Mouse (Mus musculus) megakaryocyte, embryonic 14.5 days (primary cell): Measurements from ENCODE around the gene Dapk3. TPM values are rescaled to one million over a fixed set of nuclear protein-coding genes. Genes with fewer than 3 reads are reported as not detected.
A peak's percentile ranks its signal among the peaks of the same experiment; 100 is the strongest.
"Not testable (repeated sequence)": the region's sequence is repeated elsewhere in the genome, so short reads cannot be mapped to it uniquely, and the experiment has no call there.

Source experiments
- H3K27me3 ChIP-seq: replicated peaks from 2 replicates; pipeline ENCODE3; 2012; ENCODE audit warnings: inconsistent platforms
- H3K36me3 ChIP-seq: replicated peaks from 2 replicates; pipeline ENCODE3; 2012; ENCODE audit warnings: low read length, inconsistent platforms, mixed read lengths
- H3K4me1 ChIP-seq: 2 replicates; pipeline ENCODE4 v1.6.1; 2012; ENCODE audit warnings: inconsistent platforms
- H3K4me3 ChIP-seq: replicated peaks from 2 replicates; pipeline ENCODE3; 2012; ENCODE audit warnings: moderate library complexity, mild to moderate bottlenecking, inconsistent platforms
- H3K9me3 ChIP-seq: 2 replicates; pipeline ENCODE4 v1.6.1; 2012; ENCODE audit warnings: inconsistent platforms
- FLI1 ChIP-seq: IDR thresholded peaks from 2 replicates; pipeline ENCODE4 v1.6.1; 2012; ENCODE audit warnings: low read length, inconsistent platforms, mixed read lengths
- GATA1 ChIP-seq: IDR thresholded peaks from 3 replicates; pipeline ENCODE4 v1.6.1; 2012; ENCODE audit warnings: mixed read lengths, low read length, inconsistent platforms, borderline replicate concordance
- polyA plus RNA-seq: library from polyadenylated mRNA; stranded (reverse); fragments of >175 nt; gene quantifications from 2 replicates; pipeline ENCODE4 v1.2.3, GENCODE M21; 2012; ENCODE audit warnings: low replicate concordance; ENCODE audit not compliant: insufficient read depth

The Dapk3 gene
- polyA plus RNA-seq, 1 experiment: 168 TPM

DNA sequence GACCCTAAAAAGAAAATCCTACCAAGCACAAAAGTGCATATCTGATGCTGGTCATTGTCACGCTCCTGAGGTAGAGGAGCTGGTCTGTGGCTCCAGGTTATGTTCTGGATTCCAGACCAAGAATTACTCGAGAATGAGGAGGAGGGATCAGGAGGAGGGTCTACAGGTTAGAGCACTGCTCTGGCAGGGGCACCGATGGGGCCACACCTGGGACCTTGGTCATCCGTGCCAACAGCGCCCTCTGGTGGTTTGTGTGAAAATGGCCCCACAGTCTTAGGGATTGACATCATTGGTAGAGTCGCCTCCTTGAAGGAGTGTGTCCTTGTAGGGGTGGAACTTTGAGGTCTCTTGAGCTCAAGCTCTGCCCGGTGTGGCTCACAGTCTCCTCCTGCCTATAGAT lies 35.2 kb downstream of the Dapk3 start:
- Histone ChIP-seq H3K4me1 (peaks cover 18% of the 10 kb centered on the region), H3K27me3 (peaks cover 29% of the 10 kb centered on the region), H3K4me3 (no peak overlapping the region), H3K36me3 (no peaks in the 10 kb centered on the region), H3K9me3 (peaks cover 4% of the 10 kb centered on the region)
- TF ChIP-seq GATA1 (no peak), FLI1 (no peak)

GRCm38 (mm10) chr10:81221402-81222015 lies 38.7 kb downstream of the Dapk3 start:
- TF ChIP-seq FLI1 (no peak), GATA1 (no peak)
- peaks cover 20% of the 10 kb centered on the region for H3K27me3 ChIP-seq
- H3K4me1 ChIP-seq: peaks cover 15% of the 10 kb centered on the region
- no peaks in the 10 kb centered on the region for H3K9me3 ChIP-seq
- no peaks in the 10 kb centered on the region for H3K36me3 ChIP-seq
- H3K4me3 ChIP-seq: no peak overlapping the region

GRCm38 (mm10) chr10:81223731-81224130 lies 40.9 kb downstream of the Dapk3 start:
- H3K4me3 ChIP-seq, H3K9me3 ChIP-seq, H3K36me3 ChIP-seq: not testable (repeated sequence)
- Histone ChIP-seq H3K4me1 (peaks cover 10% of the 10 kb centered on the region), H3K27me3 (peaks cover 26% of the 10 kb centered on the region)

DNA sequence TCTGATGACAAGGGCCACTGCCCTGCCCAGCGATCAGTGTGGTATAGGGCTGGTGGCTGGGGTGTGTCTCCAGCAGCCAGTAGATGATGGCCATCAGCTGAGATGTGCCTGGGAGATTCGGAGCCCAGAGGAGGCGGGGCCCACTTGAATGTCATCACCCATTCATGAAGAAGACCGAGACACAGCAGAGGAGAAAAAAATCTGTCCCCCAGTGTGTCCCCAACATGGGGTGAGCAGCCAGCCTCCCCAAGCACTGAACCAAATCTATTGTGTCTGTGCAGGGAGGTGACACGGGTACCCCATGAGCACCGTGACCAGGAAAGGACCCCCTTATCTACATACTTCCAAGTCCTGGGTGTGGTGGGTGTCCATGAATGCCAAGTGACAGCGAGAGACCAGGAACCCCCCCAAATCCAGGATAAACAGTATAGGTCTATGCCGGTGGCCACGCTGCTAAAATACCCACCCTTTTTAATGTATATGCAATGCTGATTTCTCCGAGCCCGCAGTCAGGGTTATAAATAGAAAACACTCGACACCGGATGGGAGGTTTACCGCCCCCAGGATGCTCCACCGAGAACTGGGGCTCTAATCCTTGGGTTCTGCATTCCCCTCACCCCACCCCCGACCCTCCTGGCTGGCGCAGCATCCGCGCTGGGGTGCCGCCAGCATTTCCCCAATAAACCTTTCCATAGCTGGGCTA lies 47.1 kb downstream of the Dapk3 start:
- H3K9me3 ChIP-seq: no peaks in the 10 kb centered on the region
- no peak for TF ChIP-seq FLI1
- TF ChIP-seq GATA1: no peak
- H3K36me3 ChIP-seq: no peaks in the 10 kb centered on the region
- peaks cover 49% of the 10 kb centered on the region for H3K4me1 ChIP-seq
- peaks cover 49% of the 10 kb centered on the region for H3K27me3 ChIP-seq
- H3K4me3 ChIP-seq: no peak overlapping the region

- peak within 1 kb of the TSS; percentile 78 for H3K4me3 ChIP-seq
- H3K9me3 ChIP-seq: no peaks in the 10 kb centered on the region
- H3K36me3 ChIP-seq: no peaks in the 10 kb centered on the region
- peaks cover 56% of the 10 kb centered on the region for H3K27me3 ChIP-seq
- H3K4me1 ChIP-seq: peaks cover 49% of the 10 kb centered on the region
- TF ChIP-seq FLI1 (no peak), GATA1 (no peak)
Measured at GRCm38 (mm10) chr10:81230438-81231332, 47.9 kb downstream of the Dapk3 start, which contains the start of gene Atcay. Gene Atcay (minus strand): TSS chr10:81230833.

DNA sequence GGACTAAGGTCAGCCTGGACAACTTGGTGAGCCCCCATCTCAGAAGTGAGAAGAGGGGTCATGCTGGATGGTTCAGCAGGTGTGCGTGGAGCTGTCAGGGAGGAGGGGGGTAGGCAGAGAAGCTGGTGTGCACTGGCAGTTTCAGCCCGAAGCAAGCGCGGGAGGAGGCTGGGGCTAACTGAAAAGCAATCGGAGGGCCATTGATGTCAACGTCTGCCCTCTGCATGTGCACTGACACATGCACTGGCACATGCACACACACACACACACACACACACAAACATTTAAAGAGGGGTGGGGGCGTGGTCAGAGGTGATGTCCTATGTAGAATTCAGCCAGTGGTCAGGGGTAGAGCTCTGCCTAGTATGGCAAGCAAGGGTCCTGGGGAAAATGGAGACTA lies 48.6 kb downstream of the Dapk3 start:
- no peaks in the 10 kb centered on the region for H3K36me3 ChIP-seq
- no peaks in the 10 kb centered on the region for H3K9me3 ChIP-seq
- TF ChIP-seq FLI1: no peak
- no peak for TF ChIP-seq GATA1
- H3K4me1 ChIP-seq: peaks cover 49% of the 10 kb centered on the region
- peaks cover 62% of the 10 kb centered on the region for H3K27me3 ChIP-seq
- peak overlapping the region; percentile 56 for H3K4me3 ChIP-seq

DNA sequence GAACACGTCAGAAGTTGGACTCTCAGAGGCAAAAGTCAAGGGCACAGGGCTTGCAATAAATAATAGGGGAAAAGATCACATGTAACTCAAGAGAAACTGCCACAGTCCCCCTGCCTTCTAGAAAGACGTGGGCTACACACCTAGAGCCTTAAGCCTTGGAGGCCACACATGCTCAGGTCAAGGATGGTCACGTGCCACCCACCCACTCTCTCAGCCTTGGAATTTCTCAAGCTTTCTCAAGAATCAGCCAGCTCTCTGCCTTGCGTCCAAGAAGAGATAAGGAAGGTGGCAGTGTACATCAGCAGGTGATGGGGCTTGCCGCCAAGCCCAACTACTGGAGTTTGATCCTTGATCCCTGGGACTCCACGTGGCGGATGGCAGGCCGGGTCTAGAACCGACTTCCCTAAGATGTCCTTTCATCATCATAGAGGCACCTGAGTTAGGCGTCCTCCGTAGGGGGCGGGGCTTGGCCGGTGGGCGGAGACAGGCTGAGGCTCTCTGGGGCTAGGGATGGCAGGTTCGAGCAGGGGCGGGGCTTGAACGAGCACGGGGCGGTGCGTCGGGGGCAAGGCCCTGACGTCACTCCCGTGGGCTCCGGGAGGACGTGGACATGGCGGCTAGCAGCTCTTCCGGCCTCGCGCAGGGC lies 49.9 kb downstream of the Dapk3 start, which contains the start of gene Zfr2:
Zfr2 (plus strand) TSS at position 576 of the 646 bp plus-strand sequence.
- no peak for TF ChIP-seq FLI1
- no peak for TF ChIP-seq GATA1
- Histone ChIP-seq H3K4me1 (peaks cover 51% of the 10 kb centered on the region), H3K9me3 (no peaks in the 10 kb centered on the region), H3K27me3 (peaks cover 75% of the 10 kb centered on the region), H3K36me3 (no peaks in the 10 kb centered on the region), H3K4me3 (peak within 1 kb of the TSS; percentile 95)

GRCm38 (mm10) chr10:81233226-81233585 lies 50.4 kb downstream of the Dapk3 start:
- Histone ChIP-seq H3K9me3 (no peaks in the 10 kb centered on the region), H3K36me3 (no peaks in the 10 kb centered on the region), H3K4me1 (peaks cover 56% of the 10 kb centered on the region), H3K27me3 (peaks cover 75% of the 10 kb centered on the region), H3K4me3 (peak overlapping the region; percentile 95)
- TF ChIP-seq FLI1 (no peak), GATA1 (no peak)

DNA sequence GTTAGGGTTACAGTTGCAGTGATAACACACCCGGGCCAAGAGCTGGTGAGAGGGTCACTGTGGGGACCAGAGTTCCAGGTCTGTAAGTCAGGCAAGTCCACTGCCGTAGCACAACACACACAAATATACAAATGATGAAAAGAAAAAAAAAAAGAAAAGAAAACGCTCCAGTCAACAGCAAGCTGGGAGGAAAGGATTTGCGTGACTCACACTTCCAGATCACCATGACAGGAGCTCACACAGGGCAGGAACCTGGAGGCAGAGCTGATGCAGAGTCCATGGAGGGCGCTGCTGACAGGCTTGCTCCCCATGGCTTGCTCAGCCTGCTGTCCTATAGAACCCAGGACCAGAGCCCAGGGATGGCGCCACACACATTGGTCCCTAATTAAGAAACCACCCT lies 51.4 kb downstream of the Dapk3 start:
- Histone ChIP-seq H3K9me3 (no peaks in the 10 kb centered on the region), H3K4me3 (peak overlapping the region; percentile 28), H3K27me3 (peaks cover 73% of the 10 kb centered on the region), H3K36me3 (no peaks in the 10 kb centered on the region), H3K4me1 (peaks cover 58% of the 10 kb centered on the region)
- TF ChIP-seq GATA1: no peak
- TF ChIP-seq FLI1: no peak
